Mouse (Mus musculus) c-Kit-positive CD71-positive TER-119-negative erythroid progenitor cells, embryonic 14.5 days (primary cell): ENCODE measurements at regions not wholly inside any gene's neighbourhood (a gene's known extent, or its start where the extent isn't known, plus 50 kb on each side); places are given as distances from the start of the nearest gene placed in this dataset.
A peak's percentile ranks its signal among the peaks of the same experiment; 100 is the strongest.

Source experiments
- DNase-seq: peaks from one replicate; pipeline ENCODE4 v3.0.0-alpha.2; 2013; ENCODE audit warnings: low read depth

DNA sequence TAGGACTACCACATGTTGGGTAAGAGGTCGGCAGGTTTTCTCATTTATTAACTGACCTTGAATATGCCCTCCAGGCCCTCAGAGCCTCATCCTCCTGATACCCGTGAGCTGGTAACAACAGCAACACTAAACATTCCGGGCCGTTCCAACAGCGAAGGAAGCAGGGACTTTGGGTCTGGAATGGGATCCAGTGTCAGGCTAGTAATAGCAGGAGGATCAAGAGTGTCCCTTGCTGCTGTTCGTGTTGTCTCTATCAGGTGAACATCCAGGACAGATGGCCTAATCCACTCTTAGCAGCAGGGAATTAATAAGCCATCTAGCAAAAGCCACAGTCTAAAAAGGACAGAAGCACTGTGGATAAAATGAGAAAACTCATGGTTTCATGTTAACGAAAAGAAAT, 106.7 kb downstream of the Cpeb2 start:
- no peak for DNase-seq

DNA sequence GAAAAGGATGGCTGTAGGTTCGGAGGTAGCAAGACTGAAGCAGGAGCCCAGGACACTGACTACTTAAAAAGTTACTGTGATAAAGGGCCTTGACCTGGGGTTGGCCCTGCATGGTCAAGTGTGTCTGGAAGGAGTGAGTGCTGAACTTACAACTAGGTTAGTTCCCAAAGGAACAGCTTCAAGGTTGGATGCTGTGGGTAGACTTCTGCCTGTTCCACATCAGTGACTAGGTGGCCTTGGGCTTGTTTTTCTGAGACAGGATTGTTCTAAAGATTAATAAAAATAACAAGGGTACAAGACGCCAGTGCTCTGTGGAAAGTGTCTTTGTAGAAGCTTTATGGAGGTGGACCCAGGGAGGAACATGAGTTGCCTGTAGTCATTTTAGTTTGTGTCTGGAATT, 108.5 kb downstream of the Cpeb2 start:
- DNase-seq = no peak

DNA sequence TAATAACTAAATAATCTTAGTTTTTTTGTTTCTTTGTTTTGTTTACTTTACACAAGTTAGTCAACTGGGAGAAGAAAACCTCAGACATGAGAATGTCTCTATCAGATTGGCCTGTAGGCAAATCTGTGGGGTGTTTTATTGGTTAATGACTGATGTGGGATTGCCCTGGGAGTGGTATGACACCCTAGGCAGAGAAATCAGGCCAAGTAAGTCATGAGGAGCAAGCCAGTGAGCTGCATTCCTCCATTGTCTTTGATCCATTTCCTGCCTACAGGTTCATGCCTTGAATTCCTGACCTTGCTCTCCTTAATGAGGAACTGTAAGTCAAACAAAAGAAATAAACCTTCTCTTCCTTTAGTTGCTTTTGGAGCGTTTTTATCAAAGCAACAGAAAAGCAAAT, 111.5 kb downstream of the Cpeb2 start:
- DNase-seq = no peak

DNA sequence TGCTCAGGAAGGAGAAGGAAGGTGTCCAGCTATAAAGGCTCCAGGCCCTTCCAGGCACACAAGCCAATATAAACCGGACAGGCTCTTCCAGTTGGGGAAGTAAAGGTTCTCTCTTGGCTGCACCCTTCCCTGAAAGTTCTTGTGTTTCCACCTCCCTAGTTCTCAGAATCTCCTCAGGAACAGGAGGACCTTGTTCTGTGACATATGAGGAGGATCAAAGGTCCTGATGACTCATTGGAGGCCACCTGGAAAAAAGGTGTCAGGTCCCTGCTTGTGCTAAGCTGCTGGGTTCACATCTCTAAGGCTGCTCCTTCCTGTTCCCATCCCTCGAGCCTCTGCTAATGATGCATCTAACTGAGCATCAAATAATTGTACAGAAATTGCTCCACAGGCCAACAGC, 118.0 kb downstream of the Cpeb2 start:
- no peak for DNase-seq

DNA sequence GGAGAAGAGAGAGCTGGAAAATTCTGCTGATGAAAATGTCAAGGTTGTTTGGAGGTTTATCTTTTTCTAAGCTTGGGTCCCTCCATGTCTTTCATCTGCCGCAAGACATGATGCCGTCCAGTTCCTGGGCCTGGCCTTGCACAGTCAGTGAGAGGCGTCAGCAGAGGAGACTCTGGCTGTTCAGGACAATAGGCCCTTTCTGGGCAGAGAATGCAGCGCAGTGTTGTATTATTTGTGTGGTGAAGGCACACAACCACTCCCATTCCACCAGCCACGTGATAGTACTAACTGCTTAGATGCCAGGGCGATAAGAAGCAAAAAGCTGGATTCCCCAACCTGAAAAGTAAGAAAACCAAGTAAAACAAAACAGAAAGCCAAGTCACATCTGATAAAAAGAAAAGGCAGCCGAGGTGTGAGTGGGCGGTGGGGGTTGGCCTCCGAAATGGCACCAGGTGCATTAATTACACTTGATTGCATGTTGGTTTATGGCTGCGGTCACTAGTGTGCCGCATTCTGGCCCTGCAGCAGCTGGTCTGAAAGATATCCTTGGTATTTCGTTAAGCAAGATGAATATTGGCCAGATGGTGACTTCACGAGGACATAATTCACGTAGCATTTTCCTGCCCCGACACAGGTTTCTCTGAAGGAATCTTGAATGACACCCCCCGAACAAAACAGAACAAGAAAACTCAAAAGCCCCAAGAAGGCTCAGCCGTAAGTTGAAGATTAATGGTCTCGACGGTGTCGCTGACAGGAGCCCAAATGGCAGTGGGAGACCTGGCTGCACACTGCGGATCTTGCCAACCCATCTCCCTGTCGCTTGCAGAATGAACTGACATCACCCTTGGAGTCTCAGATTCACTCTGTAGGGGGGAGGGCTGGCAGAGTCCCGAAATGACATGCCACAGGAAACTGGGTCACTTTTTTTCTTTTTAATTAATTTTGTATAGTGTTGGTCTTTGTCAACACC, 120.3 kb downstream of the Cpeb2 start:
- no peak for DNase-seq

DNA sequence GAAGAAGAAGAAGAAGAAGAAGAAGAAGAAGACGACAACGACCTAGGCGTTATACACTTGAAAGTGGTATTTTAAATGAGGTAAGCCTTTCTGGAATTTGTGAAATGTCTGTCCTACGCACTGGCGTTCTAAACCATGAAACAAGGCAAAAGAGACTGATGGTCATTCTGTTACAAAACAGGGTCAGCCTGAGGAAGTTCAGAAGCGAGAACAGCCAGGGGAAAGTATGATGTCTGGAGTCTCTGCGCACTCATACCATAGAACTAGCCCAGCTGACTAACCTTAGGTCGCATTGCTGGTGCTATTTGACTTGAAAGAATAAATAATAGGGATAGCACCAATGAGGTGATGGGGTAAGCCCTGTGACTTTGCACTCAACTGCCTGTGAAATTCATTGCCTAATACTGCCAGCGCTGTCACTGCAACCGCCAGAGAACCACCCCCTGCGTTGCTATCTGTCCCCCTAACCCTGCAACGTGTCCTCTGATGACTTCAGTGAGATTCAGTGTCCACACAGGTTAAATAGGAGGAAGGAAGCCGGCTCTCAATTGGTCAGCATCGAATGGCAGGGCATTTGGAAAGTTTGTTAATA, 121.5 kb downstream of the Cpeb2 start:
- DNase-seq = no peak

DNA sequence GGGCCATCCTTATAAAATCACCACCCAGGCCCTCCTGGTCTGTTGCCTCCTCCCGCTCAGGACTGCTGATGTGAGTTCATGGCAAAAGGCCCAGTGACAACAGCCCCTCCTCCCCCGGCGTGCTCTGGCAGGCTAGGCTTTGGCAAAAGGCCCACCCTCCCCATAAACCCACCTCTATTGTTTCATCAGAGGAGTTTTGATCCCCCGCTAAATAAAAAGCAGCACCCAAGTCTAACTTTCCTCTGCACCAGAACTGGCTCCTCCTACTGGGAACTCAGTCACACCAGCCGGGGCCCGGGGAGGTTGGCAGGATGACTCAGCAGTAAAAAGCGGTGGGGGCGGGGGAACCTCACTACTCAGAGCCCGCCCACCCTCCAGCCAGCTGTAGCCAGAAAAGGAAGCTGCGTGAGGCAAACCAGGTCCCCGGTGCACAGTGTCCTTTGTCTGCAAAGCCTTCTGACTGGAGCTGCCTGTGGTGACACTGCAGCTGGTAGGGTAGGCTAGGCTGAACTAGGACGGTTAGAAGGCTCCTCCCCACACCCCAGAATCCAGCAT, 122.1 kb downstream of the Cpeb2 start:
- peak; percentile 83 for DNase-seq

DNA sequence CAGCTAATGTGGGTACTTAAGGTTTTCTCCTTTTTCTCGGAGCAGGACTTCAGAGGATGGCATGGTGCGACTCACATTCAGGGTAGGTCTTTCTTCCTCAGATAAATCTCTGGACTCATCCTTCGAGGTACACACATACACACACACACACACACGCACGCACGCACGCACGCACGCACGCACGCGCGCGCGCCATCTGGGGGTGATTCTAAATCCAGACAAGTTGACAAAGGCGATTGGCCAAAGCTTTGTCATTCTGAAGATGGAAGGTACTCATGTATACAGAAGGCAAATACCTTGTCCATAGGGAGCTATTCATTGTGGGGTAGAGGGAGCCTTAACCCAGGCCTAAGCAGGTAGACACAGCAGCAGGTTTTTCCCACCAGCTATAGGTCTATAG, 122.9 kb downstream of the Cpeb2 start:
- no peak for DNase-seq

DNA sequence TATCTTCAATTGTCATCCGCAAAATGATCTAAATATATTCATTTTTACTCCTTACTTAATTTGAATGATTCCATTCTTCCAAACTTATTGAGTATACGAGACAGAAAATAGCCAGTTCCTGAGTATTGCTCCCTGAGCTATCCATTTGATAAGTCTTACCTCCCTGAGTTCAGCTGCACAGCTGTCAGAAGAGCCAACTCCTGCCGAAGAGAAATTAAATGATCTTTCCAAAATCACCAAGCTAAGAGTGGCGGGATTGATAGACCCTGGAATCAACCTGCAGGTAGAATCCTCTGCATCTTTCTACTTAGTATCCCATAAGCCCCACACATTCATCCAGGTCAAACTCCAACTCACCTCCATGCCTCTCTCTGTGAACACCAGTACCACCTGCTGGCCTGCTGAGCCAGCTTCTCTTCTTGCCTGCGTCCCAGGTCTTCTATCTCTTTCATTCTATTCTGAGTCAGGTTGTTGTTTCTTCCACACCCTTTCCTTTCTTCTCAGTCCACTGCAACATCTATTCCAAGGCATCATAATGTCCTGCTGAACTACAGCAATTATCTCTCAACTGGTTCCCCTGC, 124.2 kb downstream of the Cpeb2 start:
- DNase-seq = no peak

DNA sequence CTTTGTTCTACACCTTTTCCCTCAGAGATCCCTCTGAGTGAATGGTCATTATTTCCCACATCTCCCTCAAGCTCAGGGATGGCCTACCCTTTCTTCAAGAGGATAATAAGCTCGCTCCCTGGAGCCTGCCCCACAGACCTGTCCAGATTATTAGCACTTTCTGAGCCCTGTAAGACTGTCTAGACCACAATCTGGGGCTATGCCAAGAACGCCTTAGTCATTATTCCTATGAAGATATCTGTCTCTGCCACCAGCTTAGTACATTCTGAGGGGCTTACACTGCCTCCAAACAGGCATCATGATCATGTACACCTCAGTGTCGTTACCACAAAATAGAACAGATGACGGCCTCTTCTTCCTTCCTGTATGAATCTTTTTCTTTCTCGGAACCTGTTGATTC, 124.9 kb downstream of the Cpeb2 start:
- DNase-seq = no peak

DNA sequence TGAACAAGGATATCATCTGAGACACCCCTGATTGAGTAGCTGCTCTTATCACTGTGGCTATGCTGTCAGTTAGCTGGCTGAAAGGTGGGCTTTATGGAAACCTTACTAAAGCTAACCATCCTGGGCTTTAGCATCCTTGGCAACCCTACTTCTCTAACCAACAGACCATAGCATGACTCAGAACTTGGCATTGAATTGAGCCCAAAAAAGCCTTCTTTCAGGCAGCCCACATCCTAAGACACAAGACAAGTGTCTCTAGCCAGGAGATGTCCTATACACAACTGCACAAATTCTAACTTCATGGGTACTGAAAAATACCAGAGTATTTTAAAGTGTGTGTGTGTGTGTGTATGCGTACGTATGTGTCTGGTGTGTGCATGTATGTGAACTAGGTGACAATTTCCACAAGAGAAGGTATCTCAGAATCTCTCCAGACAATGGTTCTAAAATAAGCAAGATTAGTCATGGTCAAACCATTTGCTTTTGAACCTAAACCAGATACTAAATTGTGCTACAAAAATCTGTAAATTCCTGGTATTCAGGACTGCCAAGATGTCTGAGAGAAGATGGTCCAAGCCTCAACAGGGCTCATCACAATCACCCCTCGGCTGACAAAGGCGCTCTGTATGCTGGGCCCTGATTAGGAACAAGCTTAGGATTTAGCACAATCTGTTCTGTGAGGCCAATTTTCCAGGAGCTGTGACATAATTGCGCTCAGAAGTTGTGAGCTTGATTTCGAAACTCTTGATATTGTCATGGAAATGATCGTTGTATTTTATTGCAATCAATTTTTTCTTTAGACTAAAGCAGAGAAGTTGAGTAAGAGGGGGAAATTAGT, 126.2 kb downstream of the Cpeb2 start:
- DNase-seq = no peak

DNA sequence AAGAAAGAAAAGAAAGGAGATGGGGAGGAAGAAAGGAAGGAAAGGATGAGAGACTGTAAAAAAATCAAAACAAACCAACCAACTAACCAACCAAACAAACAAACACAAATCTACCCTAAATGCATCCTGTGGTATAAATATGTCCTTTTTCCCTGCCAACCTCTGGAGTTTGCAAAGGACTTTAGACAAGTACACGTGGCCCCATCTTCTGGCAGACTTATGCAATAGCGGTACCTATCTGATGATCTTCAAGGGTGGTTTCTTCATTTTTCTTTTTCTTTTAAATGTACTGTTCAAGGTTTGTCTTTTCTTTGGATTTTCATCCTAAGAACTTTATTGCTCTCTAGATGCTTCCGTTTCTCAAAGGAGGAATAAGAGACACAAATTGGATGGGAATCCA, 127.3 kb downstream of the Cpeb2 start:
- no peak for DNase-seq

DNA sequence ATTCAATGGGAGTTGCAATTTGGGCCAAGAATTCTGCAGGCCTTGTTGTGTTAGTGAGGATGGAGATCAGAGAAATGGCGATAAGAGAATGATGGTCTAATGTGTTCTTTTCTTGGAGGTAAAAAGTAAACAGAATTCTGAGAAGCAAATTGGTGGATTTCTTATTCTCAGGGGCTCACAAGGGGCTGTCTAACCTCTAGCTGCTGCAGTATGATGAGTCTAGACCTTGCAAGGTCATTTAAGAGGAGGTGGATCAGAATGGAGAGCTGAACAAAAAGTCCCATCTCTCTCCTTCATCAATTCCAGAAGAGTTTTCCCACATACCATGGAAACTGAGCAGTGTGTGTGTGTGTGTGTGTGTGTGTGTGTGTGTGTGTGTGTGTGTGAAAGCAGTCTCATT, 128.1 kb downstream of the Cpeb2 start:
- no peak for DNase-seq

DNA sequence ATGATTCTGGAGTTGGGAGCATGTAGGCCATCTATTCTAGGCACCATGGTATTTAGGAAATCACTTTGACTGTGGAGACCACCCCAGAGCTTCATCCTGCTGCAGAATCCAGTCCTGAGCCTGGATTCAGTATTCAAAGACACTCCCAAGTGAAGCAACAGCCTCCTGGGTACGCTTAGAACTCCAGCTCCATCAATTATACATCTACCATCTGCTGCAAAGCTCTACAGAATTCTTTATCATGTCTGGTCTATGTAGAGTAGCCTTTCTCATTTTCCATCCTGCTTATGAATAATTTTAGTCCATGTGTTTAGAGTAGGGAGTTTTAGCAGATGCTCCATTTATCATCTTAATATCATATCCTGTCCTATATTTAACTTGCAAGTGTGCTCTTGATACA, 139.4 kb downstream of the Cpeb2 start:
- no peak for DNase-seq

DNA sequence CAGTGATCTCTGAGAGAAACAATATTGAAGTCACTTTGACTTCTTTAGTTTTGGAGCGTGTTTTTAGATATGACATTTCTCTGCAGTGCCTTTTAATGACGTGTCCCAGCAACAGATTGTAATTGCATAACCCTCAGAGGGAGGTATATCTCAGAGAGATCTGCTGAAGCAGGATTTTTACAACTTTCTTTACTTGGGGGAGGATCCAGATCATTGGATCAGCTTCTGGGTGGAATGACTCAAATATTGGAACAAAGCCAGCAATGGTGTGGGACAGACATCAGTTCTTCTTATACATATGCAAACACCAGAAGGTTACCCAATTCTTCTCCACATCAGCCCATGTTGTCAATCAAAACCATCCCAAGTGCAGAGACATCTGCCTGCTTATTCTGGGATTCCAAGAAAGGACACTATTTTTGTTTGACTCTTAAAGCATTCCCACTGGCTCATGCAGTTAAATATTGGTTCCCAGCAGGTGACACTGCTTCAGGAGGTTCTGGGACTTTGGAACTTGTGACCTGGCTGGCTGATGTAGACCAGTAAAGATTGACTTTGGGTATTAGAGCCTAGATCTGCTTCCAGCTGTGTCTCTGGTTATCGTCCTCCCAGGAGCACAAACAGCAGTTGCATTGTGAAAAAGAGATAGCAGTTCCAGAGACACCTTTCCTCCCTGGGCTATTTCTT, 130.5 kb upstream of the C1qtnf7 start:
- no peak for DNase-seq

DNA sequence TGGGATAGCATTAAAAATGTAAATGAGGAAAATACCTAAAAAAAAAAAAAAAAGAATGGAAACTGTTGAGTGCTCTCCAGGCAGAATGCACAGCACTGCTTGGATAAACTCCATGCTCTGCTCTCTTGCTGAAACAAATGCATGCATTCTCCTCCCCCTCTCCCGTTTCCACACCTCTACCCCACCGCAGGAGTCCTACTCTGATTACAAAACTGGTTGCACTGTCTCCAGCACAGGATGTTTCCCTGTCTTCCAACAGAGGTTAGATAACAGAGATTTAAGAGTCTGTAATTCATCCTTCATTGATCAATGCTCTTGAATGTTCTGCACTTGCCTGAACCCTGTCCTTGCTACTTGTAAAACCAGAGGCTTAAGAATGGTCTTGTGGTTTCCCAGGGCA, 124.3 kb upstream of the C1qtnf7 start:
- no peak for DNase-seq

DNA sequence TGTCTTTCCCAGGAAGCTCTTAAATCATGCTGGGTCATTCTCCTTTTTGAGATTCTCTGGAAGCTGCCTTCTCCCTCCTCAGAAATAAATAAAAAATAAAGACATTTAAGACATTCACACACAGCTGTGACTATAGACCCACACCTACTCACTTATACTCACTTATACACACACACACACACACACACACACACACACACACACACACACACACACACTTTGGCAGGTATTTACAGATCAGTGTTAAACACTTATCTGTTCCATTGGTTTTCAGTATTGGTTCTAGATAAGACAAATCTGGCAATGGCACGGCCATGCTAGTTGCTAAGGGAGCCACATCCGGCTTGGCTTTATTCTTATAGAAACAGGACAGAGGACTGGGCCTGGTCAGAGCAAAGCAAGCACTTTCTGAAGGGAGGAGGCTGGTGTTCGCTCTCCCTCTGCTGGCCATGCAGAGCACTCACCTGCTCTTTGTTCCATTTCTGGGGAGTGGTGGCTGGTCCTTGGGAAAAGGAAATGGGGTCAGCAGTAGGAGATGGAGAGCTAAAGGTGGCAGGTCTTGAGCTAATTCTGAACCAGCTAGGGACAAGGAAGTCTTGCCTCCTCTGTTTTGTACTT, 123.8 kb upstream of the C1qtnf7 start:
- no peak for DNase-seq

DNA sequence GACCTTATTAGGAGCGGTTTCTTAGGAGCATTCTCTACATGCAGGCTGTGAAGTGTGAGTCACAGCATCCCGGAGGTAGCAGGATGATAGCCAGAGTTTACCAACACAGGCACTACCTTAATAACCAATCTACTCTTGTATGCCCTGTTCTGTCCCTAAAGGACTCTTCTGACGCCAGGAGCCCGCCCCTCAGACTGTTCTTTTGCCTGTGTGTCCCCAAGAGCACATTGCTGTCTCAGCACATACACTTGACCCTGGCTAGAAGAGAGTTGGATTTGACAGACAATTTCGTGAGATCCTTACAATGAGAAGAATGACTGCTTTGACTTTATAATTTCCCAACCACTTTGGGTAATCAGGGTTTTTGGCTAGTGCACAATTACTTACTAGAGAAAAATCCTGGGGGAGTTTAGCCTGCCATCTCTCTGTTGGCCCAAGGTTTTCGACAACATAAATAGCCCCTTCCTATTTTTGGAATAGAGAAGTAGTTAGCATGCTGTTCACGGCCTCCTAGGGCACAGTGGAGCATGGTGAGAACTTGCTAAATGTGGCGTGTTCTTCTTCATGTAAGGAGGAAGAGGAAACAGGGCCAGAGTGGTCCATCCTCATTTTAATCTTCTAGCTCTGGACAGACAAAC, 122.3 kb upstream of the C1qtnf7 start:
- no peak for DNase-seq

DNA sequence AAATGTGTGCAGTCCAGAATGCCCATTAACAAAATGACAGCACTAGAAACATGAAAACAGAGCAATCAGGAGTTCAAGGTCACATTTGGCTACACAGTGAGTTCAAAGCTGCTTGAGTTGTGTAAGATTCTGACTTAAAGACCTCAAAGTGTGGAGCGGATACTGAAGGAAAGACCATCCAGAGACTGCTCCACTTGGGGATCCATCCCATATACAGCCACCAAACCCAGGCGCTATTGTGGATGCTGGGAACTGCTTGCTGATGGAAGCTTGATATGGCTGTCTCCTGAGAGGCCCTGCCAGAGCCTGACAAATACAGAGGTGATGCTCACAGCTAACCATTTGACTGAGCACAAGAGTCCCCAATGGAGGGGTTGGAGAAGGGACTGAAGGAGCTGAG, 98.1 kb upstream of the C1qtnf7 start:
- no peak for DNase-seq
